Mouse (Mus musculus) frontal cortex, postnatal 25 days (tissue): ENCODE data around the gene Gbf1.
A peak's percentile ranks its signal among the peaks of the same experiment; 100 is the strongest.
"Not testable (repeated sequence)": the region's sequence is repeated elsewhere in the genome, so short reads cannot be mapped to it uniquely, and the experiment has no call there.

Experiments
- DNase-seq, 2 experiments: peaks; one replicate each; pipeline ENCODE4 v3.0.0; 2022; ENCODE audit warnings: low spot score in 2 of 2

The Gbf1 gene

DNA sequence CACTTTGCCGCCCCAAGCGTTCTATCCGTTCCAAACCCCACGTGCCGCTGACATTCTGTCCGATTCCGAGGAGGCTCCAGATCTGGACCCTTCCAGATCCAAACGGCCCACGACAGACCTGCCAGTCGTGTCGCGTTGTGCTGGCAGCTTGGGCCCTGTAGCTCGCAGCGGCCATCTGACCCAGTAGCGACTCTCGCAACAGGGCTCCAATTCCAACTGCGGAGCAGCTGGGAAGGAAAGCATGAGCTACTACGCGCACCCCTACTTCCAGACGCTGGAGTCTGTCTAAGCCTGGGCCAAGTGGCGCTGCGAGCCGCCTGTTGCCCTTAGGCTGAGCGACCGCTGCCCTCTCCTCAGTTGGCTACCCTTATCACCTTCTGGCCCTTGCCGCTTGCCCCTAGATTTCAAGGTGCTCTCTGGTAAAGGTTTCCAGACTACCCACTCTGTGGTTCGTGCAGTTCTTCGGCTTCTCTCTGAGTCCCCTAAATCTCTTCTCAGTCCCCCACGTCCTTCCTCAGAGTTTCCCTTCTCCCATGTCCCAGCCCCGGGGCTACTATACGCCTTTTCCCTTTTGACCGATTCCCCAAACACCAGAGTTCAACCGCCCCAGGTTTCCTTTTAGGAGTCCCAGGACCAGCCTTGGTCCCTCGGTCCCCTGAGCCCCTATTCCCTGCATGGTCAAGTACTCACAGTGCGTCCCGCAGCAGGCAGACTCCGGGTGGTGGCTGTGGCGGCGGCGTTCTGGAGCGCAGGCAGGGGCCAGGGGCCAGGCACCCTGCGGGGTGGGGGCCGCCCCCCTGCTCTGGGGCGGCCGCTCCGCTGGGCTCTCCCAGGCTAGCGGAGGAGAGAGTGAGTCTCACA, 4.6 kb upstream of the Gbf1 start, which contains the start of gene Pitx3:
Gene Pitx3 (minus strand): TSS at position 816 of the 861 bp plus-strand sequence.
- DNase-seq = no peak

DNA sequence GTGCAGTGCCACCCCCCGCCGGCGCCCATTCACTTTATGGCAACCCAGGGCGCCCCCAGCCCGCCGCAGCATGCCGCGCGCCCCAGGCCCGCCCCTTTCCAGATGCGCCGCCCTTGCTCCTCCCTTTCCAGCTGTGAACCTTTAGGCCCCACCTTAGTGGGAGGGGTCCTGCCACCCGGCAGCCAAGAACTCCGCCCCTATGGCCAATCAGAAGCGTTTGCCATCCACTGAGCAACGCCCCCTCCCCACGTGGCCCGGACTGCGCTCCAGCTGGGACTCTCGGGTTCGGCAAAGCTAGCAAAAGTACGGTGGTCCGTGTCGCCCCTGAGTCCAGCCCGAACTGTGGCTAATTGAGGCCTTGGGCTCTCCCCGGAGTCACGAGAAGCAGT, 3.9 kb upstream of the Gbf1 start:
- peak in 1 of 2 experiments; percentile 19 for DNase-seq

DNA sequence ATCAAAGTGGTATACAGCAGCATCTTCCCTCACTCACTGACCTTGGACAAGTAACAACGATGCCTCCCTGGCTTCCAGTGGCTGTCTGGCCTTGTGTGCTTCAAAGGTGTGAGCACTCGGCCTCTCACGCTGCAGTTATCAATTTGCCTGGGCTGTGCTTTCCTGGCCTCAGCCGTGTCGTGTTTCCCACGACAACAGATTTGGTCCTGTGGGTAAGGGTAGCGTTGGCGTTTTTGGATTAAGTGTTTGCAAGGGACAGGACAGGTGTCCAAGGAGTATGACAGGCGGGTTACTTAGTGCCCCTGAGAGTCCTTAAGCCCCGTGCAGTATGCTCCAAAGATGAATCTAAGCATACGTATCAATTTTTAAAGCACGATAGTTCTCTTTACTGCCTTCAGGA, 3.2 kb upstream of the Gbf1 start:
- DNase-seq = no peak

DNA sequence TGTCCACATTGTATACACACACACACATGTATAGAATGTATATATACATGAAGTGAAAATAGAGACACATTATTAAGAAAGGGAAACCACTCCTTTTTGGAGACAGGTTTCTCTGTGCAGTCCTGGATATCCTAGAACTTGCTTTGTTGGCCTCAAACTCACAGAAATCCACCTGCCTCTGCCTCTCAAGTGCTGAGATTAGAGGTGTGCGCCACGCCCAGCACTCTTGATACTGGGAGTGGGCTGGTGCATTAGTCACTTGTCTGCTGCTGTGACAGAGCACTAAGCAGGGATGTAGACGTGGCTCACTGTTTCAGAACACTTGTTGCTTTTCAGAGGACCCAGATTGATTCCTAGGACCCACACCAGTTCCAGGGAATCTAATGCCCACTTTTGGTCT, 13.6 kb downstream of the Gbf1 start:
- DNase-seq = no peak

DNA sequence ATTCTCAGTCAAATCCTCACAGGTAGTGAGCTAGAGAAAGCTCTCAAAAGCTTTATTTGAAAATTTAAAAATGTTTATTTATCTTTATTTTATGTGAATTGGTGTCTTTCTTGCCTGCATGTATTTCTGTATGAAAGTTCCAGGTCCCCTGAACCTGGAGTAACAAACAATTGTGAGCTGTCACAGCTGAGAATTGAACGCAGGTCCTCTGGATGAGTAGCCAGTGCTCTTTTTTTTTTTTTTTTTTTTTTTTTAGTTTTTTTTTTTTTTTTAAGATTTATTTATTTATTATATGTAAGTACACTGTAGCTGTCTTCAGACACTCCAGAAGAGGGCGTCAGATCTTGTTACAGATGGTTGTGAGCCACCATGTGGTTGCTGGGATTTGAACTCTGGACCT, 14.9 kb downstream of the Gbf1 start:
- not testable (repeated sequence) for DNase-seq

DNA sequence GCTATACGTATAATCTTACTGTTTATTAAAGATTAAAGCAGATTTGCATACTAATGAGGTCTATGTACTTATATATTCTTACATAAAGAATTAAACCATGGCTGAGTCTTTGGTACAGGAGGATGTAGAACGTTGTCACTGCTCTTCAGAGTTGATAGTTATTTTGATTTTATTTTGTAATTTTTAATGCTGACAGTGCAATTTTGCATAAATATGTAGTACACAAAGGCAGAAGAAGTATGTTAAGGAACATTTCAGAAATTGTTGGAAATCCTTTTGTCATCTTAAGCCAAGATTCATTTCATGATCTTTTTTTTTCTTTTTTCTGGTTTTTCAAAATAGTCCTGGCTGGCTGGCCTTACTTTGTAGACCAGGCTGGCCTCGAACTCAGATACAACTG, 17.1 kb downstream of the Gbf1 start:
- no peak for DNase-seq

DNA sequence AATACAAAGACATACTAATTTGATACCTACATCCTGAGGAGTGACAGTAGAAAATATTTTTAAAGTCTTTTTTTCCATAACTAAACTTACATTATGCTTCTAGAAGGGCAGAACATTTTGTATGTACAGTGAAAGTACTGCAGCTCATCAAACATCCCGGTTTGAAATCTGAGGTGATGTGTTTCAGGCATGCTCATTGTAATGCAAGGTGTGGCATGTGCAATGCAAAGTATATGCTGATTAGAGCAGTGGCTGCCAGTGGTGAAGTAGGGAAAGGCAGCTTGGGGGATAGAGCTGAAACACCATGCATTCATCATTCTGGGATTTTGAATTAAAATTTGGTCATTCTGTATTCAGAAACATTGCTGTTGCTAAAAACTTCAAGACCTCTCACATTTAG, 17.6 kb downstream of the Gbf1 start:
- no peak for DNase-seq

DNA sequence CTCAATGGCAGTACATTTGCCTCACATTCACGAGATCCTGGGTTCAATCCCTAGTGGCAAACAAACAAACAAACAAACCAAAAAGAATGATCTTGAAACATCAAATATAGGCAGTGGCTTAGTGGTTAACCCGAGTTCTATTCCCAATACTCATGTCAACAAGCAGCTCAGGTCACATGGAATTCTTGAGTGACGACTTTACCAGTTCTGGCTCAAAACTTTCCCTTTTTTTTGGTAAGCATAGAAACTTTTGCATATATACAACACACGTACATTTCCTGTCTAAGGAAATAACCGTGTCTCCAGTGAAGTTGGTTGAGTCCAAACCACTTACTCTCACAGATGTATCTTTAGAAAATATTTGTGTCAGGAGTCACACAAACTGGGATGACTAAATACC, 20.2 kb downstream of the Gbf1 start:
- DNase-seq = no peak

DNA sequence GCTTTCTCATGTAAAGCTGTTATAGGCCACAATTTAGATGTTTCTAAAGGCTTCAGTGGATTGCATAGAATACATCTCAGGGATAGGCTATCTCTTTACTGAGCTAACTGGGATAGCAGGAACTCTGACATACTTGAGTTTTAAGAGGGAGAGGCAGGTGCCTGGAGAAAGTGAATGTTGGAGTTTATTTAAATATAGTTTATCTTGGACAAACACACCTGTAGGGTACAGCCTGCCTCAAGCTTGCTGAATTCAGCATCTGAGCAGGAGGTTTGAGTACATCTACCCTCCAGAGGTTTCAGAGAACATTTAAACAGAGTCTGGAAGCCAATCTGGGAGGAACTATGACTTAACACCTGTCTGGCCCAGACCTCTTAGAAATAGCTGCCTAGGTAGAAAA, 22.9 kb downstream of the Gbf1 start:
- DNase-seq = no peak

DNA sequence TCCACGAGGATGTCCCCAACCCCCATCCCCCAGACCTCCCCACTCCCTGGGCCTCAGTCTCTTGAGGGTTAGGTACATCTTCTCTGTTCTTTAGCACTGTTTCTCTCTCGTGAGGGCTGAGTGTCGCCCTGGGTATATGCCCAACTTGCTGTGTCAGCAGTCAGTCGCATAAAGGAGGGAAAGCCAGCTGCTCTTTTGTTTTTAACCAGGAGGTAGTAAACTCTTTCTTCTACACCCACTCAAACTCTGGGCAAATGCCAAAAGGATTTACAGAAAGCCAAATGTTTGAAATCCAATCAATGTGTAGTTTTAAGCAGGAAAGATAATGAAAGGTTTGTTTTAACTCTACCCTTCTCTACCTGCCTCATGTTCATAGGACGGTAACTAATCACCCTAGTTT, 24.7 kb downstream of the Gbf1 start:
- DNase-seq = no peak

DNA sequence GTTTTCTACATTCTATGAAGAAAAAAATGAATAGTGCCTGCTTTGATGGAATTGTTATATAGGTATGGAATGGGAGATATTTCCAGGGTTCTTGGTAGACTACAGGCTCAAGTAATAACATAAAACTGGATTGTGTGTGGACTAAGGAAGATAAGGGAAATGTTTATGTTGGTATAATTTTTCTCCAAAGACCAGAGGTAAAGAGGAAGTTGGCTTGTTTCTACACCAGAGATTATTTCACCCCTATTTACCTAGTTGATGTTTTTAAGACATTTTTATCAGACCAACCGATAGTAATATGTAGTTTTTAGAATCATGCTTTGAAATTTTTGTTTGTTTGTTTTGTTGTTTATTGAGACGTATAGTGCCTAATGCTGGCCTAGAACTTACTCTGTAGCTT, 28.0 kb downstream of the Gbf1 start:
- DNase-seq = no peak

DNA sequence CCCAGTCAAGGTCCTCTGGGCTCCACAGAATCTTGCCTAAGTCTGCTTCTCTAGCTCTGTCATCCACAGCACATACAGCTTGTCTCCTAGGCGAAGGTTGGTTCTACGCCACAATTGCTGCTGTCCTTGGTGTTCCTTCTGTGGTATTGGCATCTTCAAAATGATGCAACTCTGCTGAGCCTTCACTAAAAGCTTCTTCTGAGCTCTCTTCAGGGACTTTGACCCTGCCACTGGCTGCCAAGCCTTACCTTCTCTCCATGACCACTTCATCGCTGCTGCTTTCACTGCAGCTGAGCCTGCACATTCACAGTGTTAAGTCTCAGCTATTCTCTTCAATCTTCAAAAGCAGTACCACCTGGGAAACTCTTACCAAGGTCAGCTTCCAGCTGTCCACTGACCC, 29.9 kb downstream of the Gbf1 start:
- DNase-seq = no peak

DNA sequence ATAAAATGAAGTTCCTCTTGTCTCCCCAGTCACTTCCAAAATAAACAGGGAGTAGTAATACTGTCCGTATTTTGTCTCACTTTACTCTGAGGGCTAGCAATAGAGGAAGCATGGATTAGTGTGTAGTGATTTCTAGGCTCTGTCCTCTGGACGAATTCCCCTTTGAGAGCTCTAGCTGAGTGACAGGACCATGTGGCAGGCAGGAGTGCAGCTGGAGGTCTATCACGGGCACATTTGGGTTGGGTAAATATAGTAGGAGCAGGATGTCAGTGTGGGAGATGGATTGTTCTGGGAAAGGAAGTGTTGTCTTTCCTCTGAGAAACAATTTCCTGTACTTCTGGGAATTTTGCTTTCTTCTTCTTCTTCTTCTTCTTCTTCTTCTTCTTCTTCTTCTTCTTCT, 34.3 kb downstream of the Gbf1 start:
- no peak for DNase-seq

DNA sequence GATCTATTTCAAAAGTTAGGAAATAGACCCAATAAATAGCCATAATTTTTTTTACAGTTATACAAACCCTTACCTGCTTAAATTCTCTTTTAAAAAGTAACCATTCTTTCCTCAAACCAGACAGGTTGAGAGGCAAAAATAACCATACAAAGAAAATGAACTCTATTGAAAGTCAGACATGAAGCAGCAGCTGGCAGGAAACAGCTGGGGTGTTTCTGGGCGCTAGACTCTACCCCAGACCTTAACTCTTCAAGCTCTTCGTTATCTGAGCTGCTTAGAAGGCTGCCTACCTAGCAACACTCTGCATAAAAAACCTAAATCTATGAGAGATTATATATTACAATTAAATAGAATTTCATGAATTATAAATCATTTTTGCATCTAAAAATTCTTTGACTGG, 34.9 kb downstream of the Gbf1 start:
- no peak for DNase-seq

DNA sequence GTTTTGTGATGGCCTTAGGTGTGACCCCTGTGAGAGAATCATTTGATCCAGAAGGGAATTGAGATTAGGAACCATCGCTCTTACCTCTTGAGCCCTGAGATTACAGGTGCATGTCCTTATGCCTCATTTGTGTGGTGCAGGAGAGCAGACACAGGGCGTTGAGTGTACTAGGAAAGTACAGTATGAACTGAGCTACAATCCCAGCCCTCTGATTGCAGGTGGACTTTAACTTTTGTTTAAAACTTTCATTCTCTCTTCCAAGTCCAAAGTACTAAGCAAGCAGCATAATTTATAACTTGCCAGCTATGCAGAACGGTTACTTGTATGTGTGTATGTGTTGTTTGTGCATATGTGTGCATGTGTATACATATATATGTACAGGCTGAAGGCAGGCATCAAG, 46.0 kb downstream of the Gbf1 start:
- no peak for DNase-seq

DNA sequence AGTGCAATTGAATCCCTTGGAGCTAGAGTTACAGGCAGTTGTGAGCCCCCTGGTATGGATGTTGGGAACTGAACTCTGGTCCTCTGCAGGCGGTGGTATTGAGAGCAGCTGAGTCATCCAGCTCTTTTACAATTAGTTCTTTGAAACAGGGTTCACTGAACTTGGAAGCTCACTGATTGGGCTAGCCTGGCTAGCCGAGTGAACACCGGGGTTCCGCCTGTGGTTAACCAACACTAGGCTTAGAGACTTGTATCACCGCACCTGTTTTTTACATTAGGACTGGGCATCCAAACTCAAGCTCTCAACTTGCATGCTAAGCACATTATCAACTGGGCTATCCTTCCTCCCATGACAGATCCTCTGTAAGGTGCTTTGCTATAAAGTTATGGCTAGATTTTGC, 46.6 kb downstream of the Gbf1 start:
- DNase-seq = no peak

DNA sequence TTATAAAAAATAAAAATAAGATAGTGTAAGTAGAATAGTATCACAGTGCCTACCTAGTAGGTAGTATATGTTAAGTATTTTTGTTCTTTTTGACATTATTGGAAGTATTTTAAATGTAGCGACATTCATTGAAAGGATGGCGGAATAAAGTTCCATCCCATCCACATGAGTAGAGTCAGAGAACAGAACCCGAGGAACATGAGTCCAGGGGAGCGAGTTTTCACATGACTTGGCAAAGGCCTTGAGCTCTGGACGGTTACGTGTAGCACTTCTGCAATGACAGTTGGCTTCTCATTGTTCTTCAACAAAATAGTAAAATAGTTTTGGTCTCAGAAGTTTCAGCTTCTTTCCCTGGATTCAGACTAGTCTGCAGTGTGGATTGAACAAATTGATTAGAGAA, 51.9 kb downstream of the Gbf1 start:
- DNase-seq = no peak

DNA sequence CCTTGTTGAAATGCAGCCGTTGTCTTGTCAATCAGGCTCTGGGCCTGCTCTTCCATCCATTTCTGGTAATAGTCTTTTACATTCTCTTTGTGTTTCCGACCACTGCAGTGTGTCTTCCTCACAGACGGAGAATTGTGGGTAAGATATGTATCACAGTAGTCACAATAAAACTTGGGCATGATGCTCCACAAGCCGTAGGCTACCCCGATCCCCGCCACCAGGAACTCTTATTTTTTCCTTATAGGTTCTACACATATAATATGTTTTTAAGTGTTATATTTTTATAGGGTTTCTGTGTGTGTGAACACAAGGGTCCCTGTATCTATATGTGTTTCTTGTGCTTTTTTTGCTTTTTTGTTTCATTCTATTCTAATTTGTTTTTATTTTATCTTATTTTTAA, 53.4 kb downstream of the Gbf1 start:
- DNase-seq = no peak

DNA sequence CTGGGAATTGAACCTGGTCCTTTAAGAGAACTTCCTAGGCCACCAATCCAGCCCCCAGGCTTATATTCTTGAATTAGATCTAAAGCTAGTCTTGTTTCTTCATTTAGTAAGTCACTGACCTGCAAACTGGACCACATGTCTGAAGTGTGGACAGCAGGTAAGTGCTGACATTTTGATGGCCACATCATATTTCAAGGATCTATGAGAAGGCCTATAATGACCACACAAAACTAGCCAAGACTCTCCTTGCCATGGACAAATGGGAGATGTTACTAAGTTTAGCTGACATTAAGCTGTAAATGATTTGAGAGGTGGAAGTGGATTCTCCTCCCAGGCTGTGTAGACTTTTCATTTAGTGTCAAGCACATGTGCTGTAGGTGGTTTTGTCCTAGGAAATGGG, 58.6 kb downstream of the Gbf1 start:
- DNase-seq = no peak

DNA sequence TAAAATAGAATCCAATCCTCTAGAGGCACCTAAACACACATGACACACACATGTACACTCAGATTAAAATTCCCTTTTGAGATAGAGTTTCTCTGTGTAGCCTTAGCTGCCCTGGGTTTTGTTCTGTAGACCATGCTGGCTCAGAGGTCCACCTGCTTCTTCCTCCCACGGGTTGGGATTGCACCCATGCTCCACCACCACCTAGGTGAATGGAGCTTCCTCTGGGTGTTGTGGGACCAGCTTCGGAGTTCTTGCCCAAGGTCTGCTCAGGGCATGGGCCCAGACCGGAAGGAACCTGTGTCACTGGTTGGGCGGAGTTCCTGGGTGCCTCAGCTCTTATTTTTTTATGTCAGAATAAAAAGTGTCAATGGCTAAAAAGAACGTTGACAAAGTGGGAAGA, 62.2 kb downstream of the Gbf1 start:
- DNase-seq = no peak

DNA sequence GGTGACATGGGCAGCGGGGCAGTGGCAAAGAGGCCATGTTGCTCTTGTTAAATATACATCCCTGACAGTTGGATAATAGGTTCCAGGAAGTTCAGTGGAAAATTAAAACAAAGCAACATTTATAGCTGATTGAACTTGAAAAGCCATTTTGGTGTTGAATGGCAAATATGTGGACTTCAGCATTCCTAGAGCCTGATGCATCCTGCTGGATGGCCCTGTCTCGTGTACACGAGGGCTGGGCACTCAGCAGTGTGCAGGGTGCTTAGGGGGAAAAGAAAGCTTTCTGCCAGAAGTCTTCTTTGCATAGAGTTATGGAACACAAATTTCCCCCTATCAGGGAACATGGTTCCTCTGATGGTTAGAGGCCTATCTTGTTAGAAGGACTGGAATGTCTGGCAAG, 63.1 kb downstream of the Gbf1 start:
- no peak for DNase-seq

DNA sequence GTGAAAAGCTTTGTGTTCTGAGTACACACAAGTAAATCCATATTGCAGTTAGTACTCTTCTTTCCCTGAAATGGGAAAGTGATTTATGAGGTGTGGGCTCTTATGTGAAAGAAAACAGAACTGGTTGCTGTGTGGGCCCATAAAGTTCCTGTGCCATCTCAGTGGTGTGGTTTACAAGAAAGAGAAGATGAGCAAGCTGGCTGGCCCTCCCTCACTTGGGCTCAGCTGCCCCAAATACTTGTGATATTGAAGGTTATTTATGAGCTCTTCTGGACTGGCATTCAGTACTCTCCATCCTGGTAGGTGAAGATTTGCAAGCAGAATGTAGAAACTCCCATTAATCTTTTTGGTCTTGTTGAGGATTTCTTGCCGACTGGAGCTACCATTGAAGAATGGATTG, 64.4 kb downstream of the Gbf1 start:
- DNase-seq = no peak

DNA sequence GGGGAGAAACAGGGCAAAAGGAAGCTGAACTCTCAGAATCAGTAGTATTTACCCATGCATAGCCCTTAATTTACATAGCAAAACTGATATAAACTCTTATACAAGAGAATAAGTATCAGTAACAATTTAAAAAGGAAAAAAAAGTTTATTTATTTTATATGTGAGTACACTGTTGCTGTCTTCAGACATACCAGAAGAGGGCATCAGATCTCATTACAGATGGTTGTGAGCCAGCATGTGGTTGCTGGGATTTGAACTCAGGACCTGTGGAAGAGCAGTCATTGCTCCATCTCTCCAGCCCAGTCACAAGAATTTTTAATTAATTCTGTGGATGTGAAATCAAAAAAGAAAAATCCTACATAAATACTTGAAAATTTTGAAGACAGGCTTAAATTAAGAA, 65.0 kb downstream of the Gbf1 start:
- DNase-seq = not testable (repeated sequence)

DNA sequence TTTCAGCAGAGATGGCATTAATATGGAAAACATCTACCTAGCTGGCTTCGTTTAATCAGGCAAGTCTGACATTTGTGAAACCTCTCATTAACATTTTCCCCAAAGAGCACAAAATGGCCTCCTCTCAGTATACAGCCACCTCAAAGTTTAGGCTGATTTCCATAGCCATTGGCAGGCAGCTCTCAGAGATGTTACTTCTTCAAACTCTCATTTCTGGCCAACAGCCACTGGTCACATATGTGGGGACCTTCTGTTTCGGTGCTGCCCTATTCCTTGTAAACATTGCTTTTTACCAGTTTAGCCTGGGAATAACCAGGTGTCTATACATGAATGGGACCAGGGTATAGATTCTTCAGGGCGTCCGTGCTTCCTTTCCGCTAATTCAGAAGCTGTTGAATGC, 67.8 kb downstream of the Gbf1 start:
- DNase-seq = no peak
